Mouse (Mus musculus) heart, postnatal 0 days (tissue): ENCODE results near the gene Rps17. TPM values are rescaled to one million over a fixed set of nuclear protein-coding genes. Genes with fewer than 3 reads are reported as not detected.

Source experiments
- ATAC-seq: fragments of 200-750 bp; cut with Nextera tagmentation; 2 replicates; pipeline ENCODE4 v1.8.0; 2017; ENCODE audit warnings: low read depth, moderate number of reproducible peaks, moderate library complexity; ENCODE audit not compliant: insufficient read depth
- DNase-seq: peaks from one replicate; pipeline ENCODE4 v3.0.0-alpha.2; 2016; ENCODE audit warnings: low spot score
- H3K27ac ChIP-seq: fragments of 300-500 bp; sonication (generic); 2 replicates; pipeline ENCODE4 v1.5.1; 2014; ENCODE audit warnings: low read depth, mild to moderate bottlenecking
- H3K27me3 ChIP-seq: fragments of 300-500 bp; sonication (generic); 2 replicates; pipeline ENCODE4 v1.6.1; 2014; ENCODE audit warnings: low read length, mixed read lengths; ENCODE audit not compliant: control insufficient read depth, insufficient read depth
- H3K36me3 ChIP-seq: fragments of 300-500 bp; sonication (generic); replicated peaks from 2 replicates; pipeline ENCODE4 v1.6.1; 2014; ENCODE audit warnings: low read length, mixed read lengths; ENCODE audit not compliant: control insufficient read depth, insufficient read depth
- H3K4me1 ChIP-seq: fragments of 300-500 bp; sonication (generic); 2 replicates; pipeline ENCODE4 v1.6.1; 2014; ENCODE audit warnings: antibody characterized with exemption; ENCODE audit not compliant: control insufficient read depth, insufficient read depth
- H3K4me2 ChIP-seq: fragments of 300-500 bp; sonication (generic); 2 replicates; pipeline ENCODE4 v1.6.1; 2014; ENCODE audit warnings: low read depth, mild to moderate bottlenecking, low read length, moderate library complexity
- H3K4me3 ChIP-seq: fragments of 300-500 bp; sonication (generic); 2 replicates; pipeline ENCODE4 v1.5.1; 2014; ENCODE audit warnings: low read depth, low read length
- H3K9ac ChIP-seq: fragments of 300-500 bp; sonication (generic); replicated peaks from 2 replicates; pipeline ENCODE4 v1.6.1; 2014; ENCODE audit warnings: low read depth, low read length, mixed read lengths
- H3K9me3 ChIP-seq: fragments of 300-500 bp; sonication (generic); replicated peaks from 2 replicates; pipeline ENCODE4 v1.6.1; 2016; ENCODE audit warnings: low read length; ENCODE audit not compliant: control insufficient read depth
- CTCF ChIP-seq: IDR thresholded peaks from 2 replicates; pipeline ENCODE4 v1.5.1; 2016; ENCODE audit warnings: antibody characterized with exemption, control low read depth, low read depth
- EP300 ChIP-seq: IDR thresholded peaks from 2 replicates; pipeline ENCODE4 v1.6.1; 2016; ENCODE audit warnings: antibody characterized with exemption, low read depth
- WGBS: fragments of 180-500 bp; shearing (Covaris S2); extraction: QIAGEN DNeasy Blood & Tissue Kit; methylation state at CpG from one replicate; pipeline ENCODE4 v1.1.7; 2014; 5-methylcytosine and 5-hydroxymethylcytosine counted together
- polyA plus RNA-seq: library from polyadenylated mRNA; unstranded; fragments of >200 nt; fragmentation: Nextera tagmentation; extraction: Ambion mirVana; gene quantifications from 2 replicates; pipeline ENCODE4 v1.2.1, GENCODE M21; 2015
- total RNA-seq: library from RNA; depleted of rRNA; stranded (reverse); fragments of >200 nt; gene quantifications from 2 replicates; pipeline ENCODE4 v1.2.3, GENCODE M21; 2014; ENCODE audit warnings: low replicate concordance

Rps17 gene
- total and polyA plus RNA-seq, 2 experiments from 2014 or later = 593 to 860 TPM

- no peak for ATAC-seq
- Histone ChIP-seq H3K27me3 (no peaks in the 10 kb centered on the region), H3K9ac (peak overlapping the region; percentile 57), H3K4me1 (peaks cover 16% of the 10 kb centered on the region), H3K9me3 (no peaks in the 10 kb centered on the region), H3K36me3 (peaks cover 22% of the 10 kb centered on the region), H3K4me3 (peak overlapping the region; percentile 93), H3K4me2 (peak overlapping the region; percentile 60), H3K27ac (peak overlapping the region; percentile 90)
- no peak for TF ChIP-seq EP300
- no peak for TF ChIP-seq CTCF
- no peak for DNase-seq
- 58% methylated on average over 15 of the region's 15 CpGs for WGBS
These were observed 555 bp upstream of the Rps17 start for GRCm38 (mm10) chr7:81345447-81346170.

- peak overlapping the region; percentile 86 for H3K4me2 ChIP-seq
- peak overlapping the region; percentile 90; the same call in 1 of the 2 replicates for H3K27ac ChIP-seq
- TF ChIP-seq CTCF = no peak
- TF ChIP-seq EP300 = no peak
- WGBS = 2% methylated on average over 10 of the region's 10 CpGs
- no peaks in the 10 kb centered on the region for H3K27me3 ChIP-seq
- H3K4me1 ChIP-seq = peaks cover 16% of the 10 kb centered on the region
- H3K9me3 ChIP-seq = no peaks in the 10 kb centered on the region
- H3K9ac ChIP-seq = peak overlapping the region; percentile 98
- DNase-seq (no peak), ATAC-seq (no peak)
- H3K36me3 ChIP-seq = peaks cover 38% of the 10 kb centered on the region
- peak overlapping the region; percentile 93 for H3K4me3 ChIP-seq
These were observed 1.2 kb downstream of the Rps17 start for GRCm38 (mm10) chr7:81343831-81344230.

- peaks cover 43% of the 10 kb centered on the region for H3K36me3 ChIP-seq
- H3K9me3 ChIP-seq = no peaks in the 10 kb centered on the region
- DNase-seq = no peak
- peak overlapping the region; percentile 86 for H3K4me2 ChIP-seq
- no peak overlapping the region for H3K27ac ChIP-seq
- no peaks in the 10 kb centered on the region for H3K27me3 ChIP-seq
- 12% methylated on average over 8 of the region's 8 CpGs for WGBS
- H3K4me3 ChIP-seq = peak overlapping the region; percentile 93
- H3K4me1 ChIP-seq = peaks cover 16% of the 10 kb centered on the region
- no peak for ATAC-seq
- no peak for TF ChIP-seq CTCF
- no peak for TF ChIP-seq EP300
- H3K9ac ChIP-seq = peak overlapping the region; percentile 98
These were observed 1.7 kb downstream of the Rps17 start for GRCm38 (mm10) chr7:81343316-81343715.

GRCm38 (mm10) chr7:81342356-81343094, 2.5 kb downstream of the Rps17 start:
- no peak for DNase-seq
- Histone ChIP-seq H3K27me3 (no peaks in the 10 kb centered on the region), H3K4me3 (peak overlapping the region; percentile 93), H3K9me3 (no peaks in the 10 kb centered on the region), H3K36me3 (peaks cover 46% of the 10 kb centered on the region), H3K9ac (peak overlapping the region; percentile 98), H3K4me1 (peaks cover 16% of the 10 kb centered on the region), H3K27ac (no peak overlapping the region), H3K4me2 (peak overlapping the region; percentile 86)
- WGBS = 41% methylated on average over 8 of the region's 8 CpGs
- no peak for ATAC-seq
- no peak for TF ChIP-seq EP300
- no peak for TF ChIP-seq CTCF

DNA sequence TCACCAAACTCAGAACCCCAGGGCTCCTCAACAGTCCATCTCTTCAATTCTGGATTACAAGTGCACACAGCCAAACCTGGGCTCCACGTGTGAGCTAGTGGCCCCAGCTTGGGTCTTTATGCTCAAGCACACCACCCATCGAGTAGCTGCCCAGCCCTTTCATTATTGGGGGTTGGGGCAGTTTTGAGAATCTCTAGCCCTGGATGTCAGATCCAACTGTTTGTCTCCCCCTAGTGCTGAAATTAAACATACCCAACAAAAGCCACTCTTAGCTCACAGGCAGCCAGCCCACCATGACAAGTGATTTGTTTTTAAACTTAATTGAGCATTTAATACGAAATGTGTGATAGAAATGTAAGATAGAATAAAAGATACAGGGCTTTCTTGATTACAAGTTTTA, 3.5 kb downstream of the Rps17 start:
- no peaks in the 10 kb centered on the region for H3K27me3 ChIP-seq
- DNase-seq = peak; percentile 24
- peaks cover 46% of the 10 kb centered on the region for H3K36me3 ChIP-seq
- 42% methylated on average over 3 of the region's 3 CpGs for WGBS
- H3K4me1 ChIP-seq = peaks cover 16% of the 10 kb centered on the region
- no peak for ATAC-seq
- H3K4me2 ChIP-seq = no peak overlapping the region
- no peak overlapping the region for H3K4me3 ChIP-seq
- no peak overlapping the region for H3K9ac ChIP-seq
- H3K9me3 ChIP-seq = no peaks in the 10 kb centered on the region
- H3K27ac ChIP-seq = no peak overlapping the region
- no peak for TF ChIP-seq EP300
- TF ChIP-seq CTCF = peak; percentile 60
